Mouse (Mus musculus) heart, postnatal 14 days (tissue): ENCODE measurements around the gene Tmem87a. TPM values are rescaled to one million over a fixed set of nuclear protein-coding genes. Genes with fewer than 3 reads are reported as not detected.

Experiments
- DNase-seq, 2 experiments: peaks; one replicate each; pipeline ENCODE4 v3.0.0; 2021 to 2022
- intact Hi-C: fragments of 180-260 bp; cut with DNase I; formaldehyde crosslinking; loops from one replicate; pipeline ENCODE4 v1.15.1; 2025
- long read RNA-seq, 2 experiments: library from polyadenylated mRNA; stranded (forward); transcript quantifications; one replicate each; pipeline ENCODE4 v2.0.0; 2021
- total RNA-seq, 2 experiments: library from RNA; stranded (reverse); gene quantifications; 2 replicates each; pipeline ENCODE4 v1.2.3; 2021

Gene Tmem87a
- 10 to 100 TPM; 19.1 to 19.7 TPM for total RNA-seq
- long read RNA-seq, experiment 1, transcript Tmem87a-201 (20 exons, 2,874 nt), result major isoform, 19 of 27 reads
- long read RNA-seq, experiment 1, transcript Tmem87a-202 (20 exons, 2,897 nt), result minor isoform, 6 of 27 reads
- long read RNA-seq, experiment 1, partial matches to known transcripts, result 0 of 27 reads
- long read RNA-seq, experiment 1, other reads (novel, unspliced or antisense), result 2 of 27 reads
- long read RNA-seq, experiment 2, transcript Tmem87a-201 (20 exons, 2,874 nt), result major isoform, 15 of 21 reads
- long read RNA-seq, experiment 2, partial matches to known transcripts, result 0 of 21 reads
- long read RNA-seq, experiment 2, other reads (novel, unspliced or antisense), result 3 of 21 reads

DNA sequence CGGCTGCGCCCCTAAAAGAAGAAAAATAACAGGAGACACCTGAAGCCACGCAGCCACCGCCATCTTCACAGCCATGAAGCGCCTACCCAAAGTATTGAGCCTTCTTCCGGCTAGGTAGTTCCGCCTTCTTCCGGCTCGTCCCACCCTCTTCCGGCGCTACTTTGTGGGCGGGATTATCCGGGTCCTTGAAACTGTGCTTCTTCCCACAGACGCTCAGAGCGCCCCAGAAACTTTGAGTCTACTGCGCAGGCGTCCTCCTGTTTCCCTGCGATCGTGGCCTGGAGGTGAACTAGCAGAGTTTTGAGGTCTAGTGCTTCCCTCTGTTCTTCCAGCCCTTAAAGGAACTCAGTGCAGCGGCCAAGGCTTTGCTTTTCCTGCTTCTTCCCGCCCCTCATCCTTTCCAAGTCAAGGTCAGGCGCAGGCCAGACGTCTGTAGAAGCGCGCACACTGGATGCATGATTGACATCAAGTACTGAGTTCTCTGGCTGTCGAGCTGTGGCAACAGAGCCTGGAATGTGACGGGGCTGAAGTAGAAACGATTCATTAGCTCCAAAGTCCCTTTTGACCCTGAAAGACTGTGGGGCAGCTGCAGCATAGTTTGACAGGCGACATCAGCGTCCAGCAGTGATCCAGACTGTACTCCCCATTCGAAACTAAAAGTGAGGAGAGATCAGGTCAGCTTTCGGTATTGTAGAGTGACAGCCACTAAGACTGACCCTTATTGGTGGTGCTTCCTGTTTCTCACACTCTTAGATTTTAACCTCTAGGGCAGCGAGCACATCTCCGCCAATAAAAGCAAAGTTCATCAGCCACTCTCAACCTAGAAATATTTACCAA, at the start of gene Tmem87a:
Gene Tmem87a, minus strand, starts transcription at position 128 of the 837 bp plus-strand sequence.
- intact Hi-C loops, result no loop called here
- DNase-seq, result peak; percentile 90 to 96

DNA sequence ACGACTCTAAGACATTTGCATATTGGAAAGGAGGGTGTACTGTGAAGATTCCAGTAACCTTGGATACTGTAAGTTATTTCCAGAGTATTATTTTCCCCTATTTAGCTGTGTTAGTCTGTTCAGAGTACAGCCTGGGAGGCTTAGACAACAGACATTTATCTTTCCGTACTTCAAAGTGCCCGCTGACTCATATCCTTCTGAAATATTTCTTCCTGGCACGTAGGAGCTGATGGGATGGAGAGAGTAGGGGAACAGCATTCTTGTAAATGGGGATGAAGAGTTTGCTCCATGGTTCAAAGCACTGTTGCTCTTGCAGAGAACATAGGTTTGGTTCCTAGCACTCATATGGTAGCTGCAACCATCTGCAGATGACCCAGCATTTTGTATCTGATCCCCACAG, 48.7 kb upstream of the Tmem87a start:
- intact Hi-C loops, result no loop called here

DNA sequence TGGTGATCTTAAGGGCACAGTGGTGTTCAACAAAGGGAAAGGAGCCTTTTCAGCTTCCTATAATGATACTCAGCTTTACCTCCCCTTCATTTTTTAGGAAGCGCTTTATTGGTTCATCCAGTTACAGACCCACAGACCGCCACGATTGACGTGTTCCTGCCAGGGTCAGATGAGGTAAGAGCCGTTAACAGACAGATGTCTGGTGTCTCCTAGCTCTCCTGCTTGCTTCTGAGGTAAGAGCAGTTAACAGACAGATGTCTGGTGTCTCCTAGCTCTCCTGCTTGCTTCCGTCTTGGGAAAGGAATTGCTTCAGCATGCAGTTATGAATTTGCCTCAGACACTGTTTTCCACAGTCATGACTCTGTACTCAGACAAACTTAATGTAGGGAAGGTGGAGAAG, 46.8 kb upstream of the Tmem87a start:
- no peak for DNase-seq
- intact Hi-C loops, result no loop called here

More for the DNA sequence above, 48.7 kb upstream of the Tmem87a start:
- no peak for DNase-seq

DNA sequence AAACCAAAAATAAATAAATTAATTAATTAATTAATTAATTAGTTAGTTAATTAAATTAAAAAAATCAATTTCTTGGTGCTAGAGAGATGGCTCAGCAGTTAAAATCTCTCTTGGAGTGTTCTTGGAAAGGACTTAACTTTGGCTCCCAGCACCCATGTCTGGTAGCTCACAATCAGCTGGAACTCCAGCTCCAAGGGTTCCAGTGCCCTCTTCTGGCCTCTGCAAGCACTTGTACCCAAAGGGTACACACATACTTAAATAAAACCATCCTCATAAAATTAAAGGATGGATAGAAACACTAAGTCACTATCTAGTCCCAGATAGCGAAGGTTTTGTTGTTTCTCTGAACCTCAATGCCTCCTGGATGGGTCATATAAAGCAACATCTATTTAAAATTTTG, 43.4 kb upstream of the Tmem87a start:
- intact Hi-C loops, result no loop called here

DNA sequence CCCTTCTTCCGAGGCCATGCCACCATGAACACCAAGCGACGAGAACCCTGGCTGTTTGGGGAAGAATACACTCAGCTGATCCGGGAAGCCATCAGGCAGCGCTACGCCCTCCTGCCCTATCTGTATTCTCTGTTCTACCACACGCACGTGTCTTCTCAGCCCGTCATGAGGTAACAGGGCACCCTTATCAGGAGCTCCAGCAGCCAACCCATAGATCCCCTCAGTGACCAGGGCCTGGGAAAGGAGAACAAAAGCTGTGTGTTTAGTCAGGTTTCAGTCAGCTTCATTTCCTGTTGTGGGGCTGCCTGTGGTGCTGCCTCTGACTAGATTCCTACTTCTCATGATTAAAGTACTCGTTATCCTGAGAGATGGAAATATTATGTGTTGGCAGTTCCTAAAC, 42.5 kb upstream of the Tmem87a start:
- no peak for DNase-seq
- intact Hi-C loops, result no loop called here

More for the DNA sequence above, 43.4 kb upstream of the Tmem87a start:
- no peak for DNase-seq

DNA sequence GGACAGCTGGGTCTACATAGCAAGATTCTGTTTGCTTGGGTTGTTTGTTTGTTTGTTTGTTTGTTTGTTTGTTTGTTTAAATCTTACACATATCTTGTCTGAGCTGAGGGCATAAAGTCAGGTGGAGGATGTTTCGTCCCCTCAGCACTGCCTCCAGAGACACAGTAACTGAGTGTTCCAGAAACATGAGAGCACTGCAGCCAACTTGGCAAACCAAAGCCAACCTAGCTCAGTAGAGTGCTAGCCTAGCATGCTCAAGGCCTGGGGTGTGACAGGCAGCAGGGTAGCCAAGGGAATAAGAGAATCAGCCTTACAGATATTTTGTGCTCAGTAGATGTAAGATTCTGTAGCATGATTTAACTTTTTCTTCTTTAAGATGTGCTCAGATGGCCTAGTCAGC, 40.6 kb upstream of the Tmem87a start:
- intact Hi-C loops, result no loop called here
- no peak for DNase-seq

DNA sequence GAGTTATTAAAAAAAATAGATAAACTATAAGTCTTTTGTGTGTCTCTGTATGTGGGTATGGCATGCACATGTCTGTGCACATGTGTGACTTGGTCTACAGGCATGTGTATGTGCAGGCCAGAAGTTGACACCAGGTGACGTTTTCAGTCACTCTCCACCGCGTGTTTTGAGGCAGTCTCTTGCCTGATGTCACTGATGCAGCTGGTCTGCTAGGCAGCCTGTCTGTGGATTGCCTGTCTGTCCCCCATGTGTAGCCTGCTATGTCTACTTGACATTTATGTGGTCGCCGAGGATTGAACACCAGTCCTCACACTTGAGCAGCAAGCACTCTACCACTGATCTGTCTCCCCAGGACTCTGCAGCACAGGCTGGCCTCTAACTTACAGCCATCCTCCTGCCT, 20.5 kb upstream of the Tmem87a start:
- intact Hi-C loops, result no loop called here

DNA sequence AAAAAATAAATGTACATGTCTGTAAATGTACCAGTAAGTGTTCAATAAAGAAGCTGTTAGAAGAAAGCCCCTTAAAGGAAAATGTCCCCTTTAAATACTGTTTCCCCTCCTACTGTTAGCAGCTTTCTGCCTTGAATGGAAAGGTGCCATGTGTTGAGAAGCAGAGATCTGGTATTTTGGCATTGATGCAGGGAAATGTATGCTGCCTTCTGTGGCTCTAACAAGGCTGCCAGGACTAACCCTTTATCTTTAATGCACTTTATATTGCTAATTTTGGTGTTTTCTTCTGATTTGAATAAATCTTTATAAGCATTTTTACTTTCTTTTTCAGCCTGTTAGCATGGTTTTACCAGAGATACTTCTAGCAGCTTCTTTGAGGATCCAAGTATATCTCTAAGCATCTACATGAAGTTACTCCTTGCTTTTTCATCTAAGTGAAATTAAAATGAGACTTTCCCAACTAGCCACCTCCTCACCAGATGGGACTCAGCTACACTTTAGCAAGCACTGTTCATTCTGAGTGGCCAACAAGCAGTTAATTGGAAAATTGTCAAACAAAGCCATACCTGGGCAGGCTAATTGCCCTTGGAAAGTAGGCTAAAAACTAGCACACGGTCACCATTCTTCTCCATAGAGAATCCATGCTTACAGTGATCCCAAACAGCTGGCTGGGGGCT, 11.0 kb upstream of the Tmem87a start:
- intact Hi-C loops, result no loop called here

More for the DNA sequence above, 20.5 kb upstream of the Tmem87a start:
- DNase-seq, result no peak

DNA sequence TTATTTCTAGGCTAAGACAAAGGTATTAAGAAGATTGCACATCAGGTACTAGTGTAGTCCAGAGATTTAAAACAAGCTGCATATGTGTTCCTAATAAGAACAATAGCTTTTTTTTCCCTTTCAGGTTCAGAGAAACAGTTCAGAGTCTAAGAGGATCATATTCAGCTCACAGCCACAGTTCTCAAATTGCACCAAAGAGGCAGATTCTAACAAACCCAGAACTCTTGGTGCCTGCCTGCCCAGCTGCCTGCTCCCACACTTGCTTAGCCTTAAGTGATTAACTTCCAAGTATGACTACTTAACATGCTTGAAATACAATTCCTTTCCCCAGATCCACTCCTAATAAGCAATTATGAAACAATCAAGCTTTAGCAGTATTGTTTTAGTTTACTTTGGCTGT, 10.2 kb upstream of the Tmem87a start:
- DNase-seq, result no peak
- intact Hi-C loops, result no loop called here

More for the DNA sequence above, 11.0 kb upstream of the Tmem87a start:
- no peak for DNase-seq

DNA sequence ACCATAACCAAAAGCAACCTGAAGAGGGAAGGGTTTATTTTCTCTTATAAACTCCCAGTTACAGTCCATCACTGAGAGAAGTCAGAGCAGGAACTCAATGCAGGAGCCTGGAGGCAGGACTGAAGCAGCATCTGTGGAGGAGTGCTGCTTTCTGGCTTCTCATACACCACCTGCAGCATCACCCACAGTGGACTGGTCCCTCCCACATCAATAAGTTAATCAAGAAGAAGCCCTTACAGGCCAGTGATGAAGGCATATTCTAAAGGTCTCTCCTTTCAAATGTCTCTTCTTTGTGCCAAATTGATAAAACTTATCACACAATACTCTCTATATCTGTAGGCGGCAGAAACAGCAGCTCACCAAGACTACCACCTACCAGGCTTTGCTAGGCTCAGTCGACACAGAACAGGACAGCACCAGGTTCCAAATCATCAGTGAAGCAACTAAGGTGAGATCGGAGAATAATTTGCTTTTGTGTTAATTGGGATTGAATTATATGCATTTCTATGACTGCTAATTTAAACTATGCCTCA, 7.2 kb upstream of the Tmem87a start:
- intact Hi-C loops, result no loop called here
- DNase-seq, result no peak

DNA sequence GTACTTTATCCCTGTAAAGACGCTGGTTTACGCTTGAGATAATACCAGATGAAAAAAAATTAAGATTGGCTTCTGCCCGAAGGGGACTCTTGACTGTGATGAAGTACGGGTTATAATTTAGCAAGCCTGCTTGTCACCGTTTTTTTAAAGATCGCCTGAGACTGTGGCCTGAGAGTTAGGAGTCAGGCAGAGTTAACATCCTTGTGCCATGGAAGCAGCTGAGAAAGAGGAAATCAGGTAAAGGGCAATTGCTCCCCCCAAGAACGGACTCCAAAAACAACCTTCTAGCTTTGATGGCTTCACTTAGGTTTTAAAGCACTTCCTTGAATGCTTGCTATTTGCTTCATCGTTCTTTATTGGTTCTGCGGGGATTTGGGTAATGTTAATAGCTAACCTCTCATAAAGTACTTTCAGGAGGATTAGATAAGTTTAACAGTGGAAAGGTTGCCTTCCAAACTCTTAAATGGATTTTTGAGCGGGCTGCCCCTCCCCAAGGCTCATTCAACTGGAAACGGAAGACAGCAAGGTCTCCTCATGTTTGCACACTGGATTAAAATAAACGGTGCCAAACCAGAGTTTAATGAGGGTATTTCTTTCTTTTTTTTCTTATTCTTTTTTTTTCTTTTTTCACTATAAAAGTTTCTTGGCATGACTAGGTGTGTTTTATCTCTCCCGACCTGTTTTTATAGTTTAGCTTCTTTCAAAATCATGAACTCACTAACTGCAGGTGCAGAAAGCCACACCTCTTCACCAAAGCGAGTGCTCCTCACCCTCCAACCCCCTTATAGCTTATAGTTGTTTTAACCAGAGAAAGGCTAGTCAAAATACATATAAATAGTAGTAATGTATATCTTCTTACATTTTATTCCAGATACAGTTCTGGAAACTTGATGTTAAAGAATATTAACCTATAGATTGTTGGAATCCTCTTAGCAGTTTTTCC, 1.2 kb upstream of the Tmem87a start:
- DNase-seq, result peak in 1 of 2 experiments; percentile 7
- intact Hi-C loops, result no loop called here

DNA sequence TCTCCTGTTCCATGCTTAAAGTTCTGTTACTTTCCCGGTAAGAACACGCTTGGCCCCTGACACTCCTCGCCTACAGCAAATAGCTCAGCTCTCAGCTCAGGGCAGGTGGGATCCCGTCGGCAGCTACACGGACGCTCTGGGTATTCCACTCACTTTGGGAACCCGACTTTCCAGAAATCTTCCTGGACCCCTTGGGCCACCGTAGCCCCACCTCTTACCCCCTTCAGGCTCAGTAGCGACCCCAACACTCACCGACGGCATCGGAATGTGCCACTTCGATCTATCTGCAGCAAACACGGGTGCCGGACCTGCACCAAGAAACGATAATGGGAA, 294 bp downstream of the Tmem87a start, which contains the start of gene Ganc:
Gene Ganc, plus strand, starts transcription at position 244 of the 333 bp plus-strand sequence.
- no peak for DNase-seq
- intact Hi-C loops, result no loop called here

DNA sequence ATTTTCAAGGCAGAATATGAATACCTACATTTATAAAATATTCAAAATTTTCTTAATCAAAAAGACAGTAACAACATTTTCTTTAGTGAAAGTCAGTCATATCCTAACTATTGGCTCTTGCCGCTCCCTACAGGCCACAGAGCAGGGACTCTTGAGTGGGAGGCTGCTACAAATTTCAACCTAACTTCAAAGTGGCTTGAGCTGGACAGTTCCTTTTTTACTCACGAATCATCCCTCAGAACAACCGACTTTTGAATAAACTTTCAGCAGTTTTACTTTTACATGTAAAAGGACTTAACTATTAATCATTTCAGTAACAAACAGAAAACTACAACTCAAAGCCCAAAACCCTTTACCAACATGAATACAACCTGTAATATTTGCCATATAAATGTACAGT, 1.1 kb downstream of the Tmem87a start:
- DNase-seq, result no peak
- intact Hi-C loops, result no loop called here

DNA sequence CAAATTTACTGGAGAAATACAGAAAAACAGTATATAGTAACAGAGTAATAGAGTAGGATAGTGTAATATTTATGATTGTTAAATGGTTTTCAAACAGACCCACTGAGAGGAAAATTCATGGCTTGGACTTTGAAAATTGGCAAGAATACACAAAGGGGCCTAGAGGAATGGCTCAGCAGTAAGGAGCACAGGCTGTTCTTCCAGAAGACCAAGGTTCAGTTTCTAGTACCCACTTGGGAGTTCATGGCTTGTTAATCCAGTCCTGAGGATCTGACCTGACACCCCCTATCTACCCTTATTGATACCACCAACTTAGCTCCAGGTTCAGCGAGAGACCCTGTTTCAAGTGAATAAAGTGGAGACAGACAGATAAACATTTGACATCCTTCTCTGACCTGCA, 6.0 kb downstream of the Tmem87a start:
- no peak for DNase-seq
- intact Hi-C loops, result no loop called here

DNA sequence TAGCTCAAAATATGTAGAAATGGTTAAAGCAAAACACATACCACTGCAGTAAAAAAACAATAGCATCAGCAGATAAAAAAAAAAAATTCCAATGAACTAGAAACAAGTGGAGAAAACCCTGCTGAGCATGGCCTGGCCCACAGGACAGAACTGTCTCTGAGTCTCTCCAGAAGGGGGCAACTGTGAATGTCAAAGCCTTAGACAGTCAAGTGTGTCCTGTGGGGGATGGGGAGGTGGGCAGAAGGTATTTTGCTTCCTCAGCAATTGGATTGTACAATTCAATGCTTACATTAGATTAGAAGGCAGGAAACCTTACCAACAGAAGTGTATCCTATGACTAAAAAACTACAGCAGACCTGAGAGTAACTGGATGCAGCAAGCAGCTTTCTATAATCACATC, 11.5 kb downstream of the Tmem87a start:
- intact Hi-C loops, result no loop called here
- no peak for DNase-seq

DNA sequence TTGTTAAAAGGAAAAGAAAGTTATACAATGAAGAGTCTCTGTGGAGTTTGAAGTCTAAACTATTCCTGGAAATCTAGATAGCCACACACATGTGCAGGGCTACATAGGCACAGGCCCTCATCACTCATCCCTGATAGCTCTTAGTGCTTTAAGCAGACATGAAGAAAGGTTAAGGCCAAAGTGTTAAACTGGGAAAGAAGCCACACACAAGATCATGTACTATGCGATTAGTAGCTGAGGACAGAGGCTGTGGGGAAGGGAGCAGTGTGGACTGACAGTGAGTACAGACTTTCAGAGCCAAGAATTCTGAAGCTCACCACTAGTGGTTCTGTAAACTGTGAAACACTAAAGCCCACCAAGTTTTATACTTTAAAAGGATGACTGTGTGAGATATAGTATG, 13.0 kb downstream of the Tmem87a start:
- peak in 1 of 2 experiments; percentile 5 for DNase-seq
- intact Hi-C loops, result no loop called here

DNA sequence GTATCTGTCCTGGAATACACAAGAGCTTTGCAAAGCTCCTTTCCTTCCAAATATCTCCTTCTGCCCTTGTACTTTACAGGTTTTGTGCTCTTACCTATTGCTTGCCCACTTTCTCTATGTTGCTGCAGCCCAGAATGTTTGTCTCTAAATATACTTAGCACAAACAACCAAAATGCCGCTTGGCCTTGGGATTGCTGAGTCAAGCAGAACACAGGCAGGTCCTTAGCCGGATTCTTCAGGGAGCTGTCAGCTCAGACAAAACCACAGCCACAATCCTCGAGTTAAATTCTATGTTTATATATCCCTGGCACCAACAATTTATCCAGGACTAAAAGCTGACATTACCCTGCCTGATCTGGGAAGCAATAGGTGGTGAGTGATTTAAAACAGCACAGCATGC, 14.5 kb downstream of the Tmem87a start:
- DNase-seq, result no peak
- intact Hi-C loops, result no loop called here

DNA sequence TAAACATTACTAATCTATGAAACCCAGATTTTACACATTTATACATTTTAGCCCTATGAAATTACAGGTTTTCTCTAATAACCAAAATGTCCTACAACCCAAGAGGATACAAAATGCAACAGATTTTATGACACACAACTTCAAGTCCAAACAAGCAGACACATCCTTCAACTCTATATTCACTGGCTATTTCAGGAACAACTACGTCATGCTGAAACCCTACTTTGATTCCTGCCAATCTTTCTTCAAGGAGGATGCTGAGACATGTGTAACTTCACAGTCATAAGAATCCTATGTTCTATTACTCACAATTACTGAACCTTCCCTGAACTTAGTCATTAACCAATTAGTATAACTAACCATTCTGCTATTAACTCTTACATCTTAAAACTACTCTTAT, 16.6 kb downstream of the Tmem87a start:
- DNase-seq, result no peak
- intact Hi-C loops, result no loop called here

DNA sequence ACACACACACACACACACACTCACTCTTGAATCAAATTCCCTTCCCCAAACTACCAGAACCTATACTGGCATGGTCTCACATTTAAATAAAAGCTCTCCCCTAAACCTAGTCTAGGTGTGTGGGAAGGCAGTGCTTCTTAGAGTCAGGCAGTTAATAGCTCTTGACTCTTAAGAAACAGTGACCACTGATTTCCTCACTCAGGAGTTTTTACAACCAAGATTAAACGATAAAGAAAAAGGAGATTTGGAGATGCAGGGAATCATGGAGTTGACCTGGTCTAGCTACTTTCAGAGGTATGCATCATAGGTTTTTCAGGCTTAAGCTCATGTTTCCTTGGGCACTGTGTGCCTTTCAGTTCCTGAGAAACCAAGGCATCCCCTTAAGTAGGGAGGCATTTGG, 17.6 kb downstream of the Tmem87a start:
- DNase-seq, result no peak
- intact Hi-C loops, result no loop called here

DNA sequence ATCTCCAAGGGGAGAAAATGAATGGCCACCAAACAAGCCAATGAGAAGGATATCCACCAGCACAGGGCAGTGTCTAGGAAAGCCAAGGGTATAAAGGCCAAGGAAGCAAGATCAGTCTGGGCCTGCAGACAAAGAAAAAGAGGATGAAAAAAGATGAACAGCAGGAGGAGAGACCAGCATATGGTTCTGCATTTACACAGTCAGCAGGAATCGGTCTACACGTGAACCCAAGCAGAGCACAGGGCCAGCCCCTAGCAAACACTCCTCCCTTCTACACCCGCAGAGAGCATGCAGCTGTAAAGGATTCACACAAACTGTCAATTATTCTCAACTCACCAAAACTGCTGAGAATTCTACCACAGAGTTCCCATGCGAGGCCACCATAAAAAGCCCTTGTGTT, 30.1 kb downstream of the Tmem87a start:
- no peak for DNase-seq
- intact Hi-C loops, result no loop called here
